In the genomic region with DNA sequence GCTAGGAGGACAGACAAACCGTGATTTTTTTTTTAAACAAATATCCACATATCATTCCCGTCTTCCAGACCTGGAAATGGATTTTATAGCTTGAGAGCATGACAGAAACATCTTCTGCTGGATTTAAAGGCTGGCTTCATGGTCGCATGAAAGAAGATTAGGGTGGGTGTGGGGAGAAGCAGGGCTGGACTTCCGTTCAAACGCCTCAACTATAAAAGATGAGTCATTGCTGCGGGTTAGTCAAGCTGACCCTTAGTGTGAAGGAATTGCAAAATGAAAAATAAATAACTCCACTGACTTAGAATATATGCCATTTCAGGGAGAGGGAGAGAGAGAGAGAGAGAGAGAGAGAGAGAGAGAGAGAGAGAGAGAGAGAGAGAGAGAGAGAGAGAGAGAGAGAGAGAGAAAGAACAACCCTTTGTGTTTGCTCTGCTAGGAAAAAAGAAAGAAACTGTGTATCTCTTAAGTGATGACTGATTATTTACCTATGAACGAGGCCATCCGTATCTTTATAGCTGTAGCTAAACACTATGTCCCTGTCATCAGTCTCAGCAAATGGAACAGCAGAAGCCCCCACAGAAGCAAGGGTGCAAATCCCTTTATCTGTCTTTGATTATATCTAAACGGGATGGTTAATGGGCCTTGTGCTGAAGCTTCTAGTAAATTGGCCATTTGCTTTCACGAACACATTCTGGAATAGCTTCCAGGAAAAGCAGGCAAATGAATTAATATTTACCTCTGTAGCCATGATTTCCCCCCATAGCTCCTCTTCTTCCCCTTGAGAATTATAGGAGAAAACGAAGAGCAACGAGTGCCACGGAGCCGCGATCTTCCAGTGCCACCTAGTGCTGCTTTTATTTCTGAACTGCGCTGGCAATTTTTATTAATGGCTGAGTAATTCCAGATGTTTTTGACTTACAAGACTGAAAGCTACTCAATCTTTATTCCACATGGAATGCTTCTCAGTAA, we compare ENCODE assay signal across 7 mouse cellular contexts.
DNase-seq lines count a peak whose midpoint lies in the region; ATAC-seq lines count a peak whose summit lies in the region.

No protein-coding gene starts in this region.

- peak; percentile 2 to 10 for DNase-seq in urinary bladder, postnatal 36 days (ENCODE audit: low spot score in 2 of 2)
- no peak for DNase-seq in urinary bladder, postnatal 25 days (ENCODE audit: low spot score)
- DNase-seq in heart, postnatal 36 days, result peak; percentile 4 to 16
- DNase-seq in layer of hippocampus, postnatal 10 days (ENCODE audit: low spot score in 2 of 2), result peak; percentile 22 to 46
- peak; percentile 95 for DNase-seq in midbrain, embryonic 11.5 days (ENCODE audit: low spot score, missing footprints)
- DNase-seq in thymus, postnatal 4 days, result peak; percentile 40

- H3K27me3 ChIP-seq in embryonic facial prominence, embryonic 12.5 days, result no peaks in the 10 kb centered on the region
- no peaks in the 10 kb centered on the region for H3K27me3 ChIP-seq in midbrain, embryonic 11.5 days (ENCODE audit: control insufficient read depth, insufficient read depth, low read length)

- no peak overlapping the region for H3K9ac ChIP-seq in embryonic facial prominence, embryonic 12.5 days
- no peak overlapping the region for H3K9ac ChIP-seq in midbrain, embryonic 11.5 days (ENCODE audit: low read length)

- no peaks in the 10 kb centered on the region for H3K36me3 ChIP-seq in embryonic facial prominence, embryonic 12.5 days
- no peaks in the 10 kb centered on the region for H3K36me3 ChIP-seq in midbrain, embryonic 11.5 days (ENCODE audit: control insufficient read depth, insufficient read depth, low read length)

- no peaks in the 10 kb centered on the region for H3K9me3 ChIP-seq in embryonic facial prominence, embryonic 12.5 days
- H3K9me3 ChIP-seq in midbrain, embryonic 11.5 days (ENCODE audit: control insufficient read depth, low read length), result no peaks in the 10 kb centered on the region

- intact Hi-C loops in heart, postnatal 36 days (cut with DNase I), result loop anchor here (1.0 to 10.0 kb wide), 4 partner anchors 295 to 1317 kb away; a partner anchor contains a TSS

- H3K4me3 ChIP-seq in embryonic facial prominence, embryonic 12.5 days, result peak overlapping the region; percentile 32
- no peak overlapping the region for H3K4me3 ChIP-seq in midbrain, embryonic 11.5 days (ENCODE audit: low read depth, low read length)

- 27% methylated on average over 16 of the region's 16 CpGs for WGBS in embryonic facial prominence, embryonic 12.5 days
- 42% methylated on average over 16 of the region's 16 CpGs for WGBS in midbrain, embryonic 11.5 days

- no peak for ATAC-seq in embryonic facial prominence, embryonic 12.5 days (ENCODE audit: insufficient number of reproducible peaks, insufficient read depth, low FRiP score, low TSS enrichment)
- peak; percentile 82 for ATAC-seq in midbrain, embryonic 11.5 days (ENCODE audit: low FRiP score)

- H3K4me2 ChIP-seq in embryonic facial prominence, embryonic 12.5 days (replicated peaks), result peak overlapping the region; percentile 54
- peak overlapping the region; percentile 12 for H3K4me2 ChIP-seq in midbrain, embryonic 11.5 days

- H3K4me1 ChIP-seq in embryonic facial prominence, embryonic 12.5 days, result no peaks in the 10 kb centered on the region; the same call in 1 of the 2 replicates
- no peaks in the 10 kb centered on the region for H3K4me1 ChIP-seq in midbrain, embryonic 11.5 days (ENCODE audit: control insufficient read depth, insufficient read depth, low read length)

- no peak overlapping the region for H3K27ac ChIP-seq in embryonic facial prominence, embryonic 12.5 days
- H3K27ac ChIP-seq in midbrain, embryonic 11.5 days (ENCODE audit: low read depth, low read length), result no peak overlapping the region
